Mouse (Mus musculus) right cerebral cortex, adult 2 months (tissue): ENCODE results near the gene Smad6.

Experiments
- DNase-seq, 2 experiments: peaks; one replicate each; pipeline ENCODE4 v3.0.0; 2021 to 2022; ENCODE audit warnings: low spot score in 2 of 2

The Smad6 gene

GRCm38 (mm10) chr9:63959933-63960828 is 61.7 kb downstream of the Smad6 start:
- DNase-seq = no peak

- DNase-seq = peak; percentile 11 to 13
Observed at GRCm38 (mm10) chr9:63959129-63959932, 62.5 kb downstream of the Smad6 start.

- DNase-seq = no peak
Observed at GRCm38 (mm10) chr9:63958337-63959030, 63.4 kb downstream of the Smad6 start.

- no peak for DNase-seq
Observed at GRCm38 (mm10) chr9:63957647-63958185, 64.1 kb downstream of the Smad6 start.

- peak; percentile 67 to 71 for DNase-seq
Observed at GRCm38 (mm10) chr9:63956052-63956451, 65.8 kb downstream of the Smad6 start.

- DNase-seq = peak; percentile 31 to 40
Observed at GRCm38 (mm10) chr9:63953691-63954090, 68.2 kb downstream of the Smad6 start.

GRCm38 (mm10) chr9:63952591-63952990 is 69.3 kb downstream of the Smad6 start:
- DNase-seq = no peak

GRCm38 (mm10) chr9:63950357-63950756 is 71.5 kb downstream of the Smad6 start:
- DNase-seq = no peak

- DNase-seq = no peak
Observed at GRCm38 (mm10) chr9:63949393-63949792, 72.5 kb downstream of the Smad6 start.

GRCm38 (mm10) chr9:63942608-63942982 is 79.3 kb downstream of the Smad6 start:
- DNase-seq = no peak

- no peak for DNase-seq
Observed at GRCm38 (mm10) chr9:63941747-63942607, 79.9 kb downstream of the Smad6 start.

- no peak for DNase-seq
Observed at GRCm38 (mm10) chr9:63936256-63936655, 85.6 kb downstream of the Smad6 start.

GRCm38 (mm10) chr9:63933068-63933467 is 88.8 kb downstream of the Smad6 start:
- DNase-seq = no peak

- no peak for DNase-seq
Observed at GRCm38 (mm10) chr9:63927340-63928049, 94.4 kb downstream of the Smad6 start.

- DNase-seq = no peak
Observed at GRCm38 (mm10) chr9:63926377-63926776, 95.5 kb downstream of the Smad6 start.

GRCm38 (mm10) chr9:63923190-63923717 is 98.6 kb downstream of the Smad6 start:
- DNase-seq = no peak

GRCm38 (mm10) chr9:63919708-63920107 is 102.2 kb downstream of the Smad6 start:
- DNase-seq = no peak

- DNase-seq = no peak
Observed at GRCm38 (mm10) chr9:63919001-63919555, 102.8 kb downstream of the Smad6 start.

GRCm38 (mm10) chr9:63918245-63918644 is 103.6 kb downstream of the Smad6 start:
- peak; percentile 76 to 78 for DNase-seq

GRCm38 (mm10) chr9:63916441-63916840 is 105.4 kb downstream of the Smad6 start:
- no peak for DNase-seq
